Mouse (Mus musculus): ENCODE results near the gene Adgrl3.

Adgrl3 gene

DNA sequence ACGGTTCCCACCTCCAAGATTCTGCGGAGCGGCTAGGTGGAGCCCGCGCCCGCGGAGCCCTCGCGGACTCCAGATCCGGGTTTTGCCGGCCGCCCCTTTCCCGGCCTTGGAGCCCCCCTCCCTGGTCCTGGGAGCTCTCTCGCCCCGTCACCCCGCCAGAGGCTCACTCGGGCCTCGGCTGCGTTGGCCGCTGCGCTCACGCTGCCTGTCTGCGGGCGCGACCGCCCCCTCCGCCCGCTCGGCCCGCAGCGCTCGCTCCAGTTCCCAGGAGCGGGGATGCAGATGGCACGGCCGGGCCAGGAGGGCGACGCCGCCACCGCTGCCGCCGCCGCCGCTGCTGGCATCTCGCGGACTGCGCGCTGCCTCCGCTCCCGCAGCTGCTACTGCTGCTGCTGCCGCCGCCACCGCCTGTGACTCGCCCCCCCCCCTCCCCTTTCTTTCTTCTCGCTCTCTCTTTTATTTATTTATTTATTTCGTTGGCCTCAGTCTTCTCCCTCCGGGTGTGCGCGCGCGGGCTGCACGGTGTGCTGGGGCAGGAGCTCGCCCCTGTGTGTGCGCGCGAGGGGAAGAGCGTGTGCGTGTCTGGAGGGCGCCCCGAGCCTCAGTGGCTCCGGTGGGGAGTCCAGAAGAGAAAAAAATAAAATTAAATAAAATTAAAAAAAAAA lies at the start of gene Adgrl3:
TSS of gene Adgrl3 (plus strand) at position 549 of the 665 bp plus-strand sequence.
- peak; percentile 58 for DNase-seq (ENCODE audit: low spot score)

DNA sequence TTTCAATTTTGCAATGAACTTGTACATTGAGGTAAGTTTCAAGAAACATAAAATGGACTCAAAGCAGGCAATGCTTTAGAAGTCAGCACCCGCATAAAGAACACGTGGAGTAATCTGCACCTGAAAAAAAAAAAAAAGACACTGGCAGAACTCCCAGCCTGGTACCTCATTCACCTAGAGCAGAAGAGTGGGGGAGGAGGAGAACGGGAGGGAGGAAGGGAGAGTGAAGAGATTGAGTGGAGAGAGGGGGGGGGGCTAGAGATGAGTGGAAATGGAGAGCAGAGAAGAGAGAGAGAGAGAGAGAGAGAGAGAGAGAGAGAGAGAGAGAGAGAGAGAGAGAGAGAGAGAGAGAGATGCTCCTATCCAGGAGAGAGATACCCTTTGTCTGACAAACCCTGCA lies 772 bp upstream of the Adgrl3 start:
- DNase-seq (ENCODE audit: low spot score) = no peak

DNA sequence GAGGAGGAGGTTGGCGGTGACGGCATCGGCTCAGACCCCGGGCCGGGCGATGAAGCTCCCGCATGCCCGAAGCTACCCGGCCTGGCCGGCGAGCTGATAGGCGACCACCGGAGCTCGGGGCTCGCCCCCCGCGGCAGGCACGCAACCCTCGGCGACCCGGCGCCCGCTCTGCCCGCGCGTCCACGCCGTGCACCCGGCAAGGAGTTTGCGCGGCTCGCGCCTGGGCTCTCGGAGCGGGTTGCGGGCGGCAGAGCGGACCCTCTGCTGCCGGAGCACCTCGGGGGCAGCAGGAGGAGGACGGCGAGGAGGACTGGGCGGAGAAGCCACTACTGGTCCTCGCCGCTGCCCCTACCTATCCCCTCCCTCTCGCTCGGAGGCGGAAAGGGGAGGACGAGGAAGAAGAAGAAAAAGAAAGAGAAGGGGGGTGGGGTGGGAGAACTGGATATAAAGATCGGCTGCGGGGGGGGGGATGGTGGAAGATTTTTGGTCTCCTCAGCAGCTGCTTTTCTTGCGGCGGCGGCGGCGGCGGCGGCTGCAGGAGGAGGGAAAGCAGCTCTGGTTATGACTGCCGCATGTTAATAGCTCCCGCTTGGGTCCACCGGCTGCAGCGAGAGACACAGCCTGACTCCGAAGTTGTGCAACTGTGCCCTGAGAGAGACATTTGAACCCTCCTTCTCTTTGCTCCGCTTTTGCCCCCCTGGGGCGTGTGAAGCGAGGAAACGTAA lies 505 bp downstream of the Adgrl3 start:
- DNase-seq (ENCODE audit: low spot score) = no peak

DNA sequence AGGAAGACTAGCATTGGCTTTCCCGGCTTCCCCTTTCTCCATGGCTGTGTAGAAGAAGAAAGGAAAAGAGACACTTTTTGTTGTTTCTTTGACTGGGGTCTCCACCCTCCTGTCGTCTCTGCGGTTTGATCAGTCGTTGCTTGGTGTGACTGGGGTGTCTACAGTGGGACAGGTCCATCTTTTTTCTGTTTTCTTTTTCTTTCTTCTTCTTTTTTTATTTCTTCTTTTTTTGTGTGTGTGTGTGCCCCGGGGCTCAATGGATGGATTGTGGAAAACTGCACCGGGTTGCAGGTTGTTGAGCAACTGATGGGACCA lies 1.0 kb downstream of the Adgrl3 start:
- DNase-seq (ENCODE audit: low spot score) = no peak

DNA sequence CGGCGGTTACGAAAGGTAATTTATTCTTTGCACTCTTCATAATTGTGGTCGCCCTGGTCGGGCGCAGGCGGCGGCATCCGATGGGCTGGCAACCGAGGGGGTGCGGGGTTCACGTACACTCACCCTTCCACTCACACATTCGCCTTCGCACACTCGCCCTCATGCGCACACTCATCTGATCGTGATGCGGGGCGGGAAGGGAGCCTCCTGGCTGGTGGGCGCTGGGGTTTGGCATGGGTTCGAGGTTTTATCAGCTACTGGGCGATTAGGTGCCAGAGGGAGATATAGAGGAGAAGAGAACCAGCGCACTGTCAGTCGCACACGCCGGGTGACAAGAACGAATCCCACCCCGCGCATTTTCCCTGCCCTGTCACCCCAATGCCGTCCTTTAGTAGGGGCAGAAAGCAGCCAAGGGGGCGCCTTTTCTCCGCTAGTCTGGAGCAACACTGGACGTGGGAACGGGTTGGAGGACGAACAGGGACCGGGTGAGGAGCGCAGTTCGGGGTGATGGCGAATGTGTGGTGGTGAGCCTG lies 1.5 kb downstream of the Adgrl3 start:
- no peak for DNase-seq (ENCODE audit: low spot score)

DNA sequence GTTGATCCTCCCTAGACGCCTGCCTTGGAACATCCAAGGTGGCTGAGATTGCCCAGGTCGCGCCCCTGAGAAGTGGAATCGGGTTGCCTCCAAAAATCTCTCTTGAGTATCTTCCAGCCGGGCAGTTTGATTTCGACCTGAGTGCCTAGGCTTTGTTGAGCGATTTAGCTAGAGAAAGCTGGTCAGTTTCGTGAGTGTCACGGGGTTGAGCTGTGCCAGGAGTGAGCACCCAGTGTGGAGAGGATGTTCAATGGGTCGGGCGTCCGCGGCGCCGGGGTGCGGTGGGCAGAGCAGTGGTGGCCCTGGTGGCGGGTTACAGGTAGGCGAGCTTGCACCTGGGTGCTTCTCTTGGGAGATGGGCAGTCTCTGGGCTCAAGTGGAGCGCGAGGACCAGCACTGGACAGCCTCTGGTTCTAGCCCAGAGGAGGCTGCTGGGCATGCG lies 1.9 kb downstream of the Adgrl3 start:
- no peak for DNase-seq (ENCODE audit: low spot score)

DNA sequence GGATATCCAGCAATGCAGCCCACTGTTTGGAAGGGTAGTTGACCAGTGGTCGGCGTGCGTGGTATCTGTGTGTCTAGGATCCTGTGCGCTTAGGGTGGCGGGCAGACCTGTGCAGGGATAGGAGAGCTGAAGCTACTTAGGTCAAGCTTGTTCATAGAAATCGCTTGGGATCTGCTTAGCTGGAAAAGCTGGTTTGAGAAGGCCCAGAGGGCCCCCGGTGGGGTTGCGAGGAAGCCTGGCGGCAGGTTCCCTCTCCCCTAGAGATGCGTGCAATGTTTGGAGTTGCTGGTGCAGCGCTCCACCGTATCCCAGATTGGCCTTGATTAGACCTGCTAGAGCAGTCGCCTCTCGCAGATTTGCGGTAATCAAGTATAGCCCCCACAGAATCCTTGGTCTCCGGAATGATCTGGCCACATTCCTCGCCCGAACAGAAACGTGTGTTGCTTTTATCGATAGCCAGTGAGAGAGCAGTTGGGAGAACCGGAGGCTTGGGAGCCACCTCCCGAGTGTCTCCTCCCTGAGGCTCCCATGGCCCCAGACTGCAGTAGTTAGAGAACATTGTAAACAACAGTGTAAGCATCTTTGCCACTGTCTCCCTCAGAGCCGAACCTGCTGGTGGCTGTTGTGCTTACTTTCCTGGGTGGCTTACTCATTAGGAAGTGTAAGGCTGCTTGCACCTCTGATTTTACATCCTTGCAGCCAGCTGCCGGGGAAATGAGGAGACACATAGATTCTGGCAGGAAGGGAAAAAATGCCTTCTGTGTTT lies 2.6 kb downstream of the Adgrl3 start:
- DNase-seq (ENCODE audit: low spot score) = peak; percentile 40

DNA sequence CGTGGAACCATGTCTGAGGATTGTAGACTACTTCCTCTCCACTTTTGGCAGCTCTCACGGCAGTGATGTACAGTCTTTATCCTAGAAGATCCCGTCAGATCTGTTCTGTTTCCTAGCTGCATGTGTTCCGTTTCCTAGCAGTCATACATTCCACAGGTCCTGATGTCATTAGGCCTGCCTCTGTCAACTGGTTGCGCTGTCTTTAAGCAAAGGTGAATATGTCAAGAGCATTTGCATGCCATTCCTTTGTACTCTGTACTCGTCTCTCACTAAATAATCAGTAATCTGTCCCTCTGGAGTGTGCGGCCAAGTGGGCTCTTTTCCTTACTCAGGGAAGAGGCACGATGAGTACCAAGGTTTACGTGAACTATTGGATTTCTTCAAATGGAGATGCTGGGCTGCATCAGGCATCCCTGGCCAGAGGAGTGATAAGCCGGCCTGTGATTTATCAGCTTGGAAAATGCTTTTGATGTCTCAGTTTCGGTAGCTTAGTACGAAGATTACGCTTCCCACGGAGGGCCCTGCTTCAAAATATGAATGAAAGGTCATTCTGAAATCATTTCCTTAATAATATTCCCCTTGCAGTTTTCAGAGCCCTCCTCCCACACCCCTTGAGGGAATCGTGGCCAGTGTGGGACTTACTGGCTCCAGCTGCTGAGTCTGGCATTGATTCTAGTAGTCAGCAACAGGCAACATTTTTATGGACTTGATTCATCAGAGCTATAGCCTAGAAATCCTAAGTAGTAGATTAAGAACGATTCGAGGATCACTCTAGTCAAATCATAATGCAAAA lies 4.2 kb downstream of the Adgrl3 start:
- DNase-seq (ENCODE audit: low spot score) = no peak

DNA sequence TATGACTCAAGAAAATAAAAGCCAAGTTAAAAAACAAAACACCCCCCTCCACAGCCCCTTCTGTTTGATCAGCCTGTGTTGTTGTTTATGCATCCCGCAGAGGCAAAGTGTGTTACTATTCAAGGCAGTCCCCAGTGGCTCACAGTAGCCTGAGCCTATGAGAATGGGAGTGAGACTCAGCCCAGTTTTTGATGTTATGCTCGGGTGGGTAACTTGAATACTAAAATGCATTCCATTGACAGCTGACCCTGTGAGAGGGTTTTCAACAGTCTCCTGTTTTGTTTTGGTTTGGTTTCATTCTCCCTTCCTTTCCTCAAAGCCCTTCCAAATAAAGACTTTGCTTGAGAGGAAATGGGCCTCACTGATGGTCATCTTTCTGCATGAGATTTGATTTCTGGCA lies 8.9 kb downstream of the Adgrl3 start:
- no peak for DNase-seq (ENCODE audit: low spot score)

DNA sequence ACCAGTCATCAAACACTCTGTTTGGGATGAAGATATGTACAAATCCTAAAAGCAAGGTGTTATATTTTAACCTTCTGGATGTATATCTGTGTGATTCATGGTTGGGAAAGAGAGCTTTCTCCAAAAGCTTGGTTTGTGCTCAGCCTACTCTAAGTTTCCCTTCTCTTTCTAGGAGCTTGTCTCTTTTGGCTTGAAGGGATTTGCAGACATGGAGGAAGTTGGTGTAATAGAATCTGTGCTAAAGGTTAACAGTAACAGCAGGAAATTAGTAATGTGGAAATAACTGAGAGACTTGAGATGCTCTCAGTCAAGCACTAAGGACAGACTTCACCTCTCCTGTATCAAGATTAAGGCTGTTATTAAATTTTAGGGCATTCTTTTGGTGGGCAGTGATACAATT lies 17.2 kb downstream of the Adgrl3 start:
- no peak for DNase-seq (ENCODE audit: low spot score)

DNA sequence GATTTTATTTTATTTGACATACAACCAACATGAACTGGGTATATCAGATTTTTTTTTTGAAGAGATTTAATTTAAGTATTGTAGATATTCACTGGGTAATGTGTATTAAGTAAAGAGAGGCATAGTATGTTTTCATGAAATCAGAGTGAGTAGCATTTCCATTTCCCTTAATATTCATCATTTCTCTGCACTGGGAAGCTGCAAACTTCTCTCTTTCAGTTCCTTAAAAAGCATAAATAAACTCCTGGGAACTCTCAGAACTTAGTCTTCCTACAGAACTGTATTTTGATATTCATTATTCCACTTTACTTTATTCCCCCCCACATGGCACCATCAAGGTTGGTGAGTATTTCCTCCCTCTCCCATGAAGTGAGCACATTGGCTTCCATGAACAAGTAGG lies 23.9 kb downstream of the Adgrl3 start:
- DNase-seq (ENCODE audit: low spot score) = no peak

DNA sequence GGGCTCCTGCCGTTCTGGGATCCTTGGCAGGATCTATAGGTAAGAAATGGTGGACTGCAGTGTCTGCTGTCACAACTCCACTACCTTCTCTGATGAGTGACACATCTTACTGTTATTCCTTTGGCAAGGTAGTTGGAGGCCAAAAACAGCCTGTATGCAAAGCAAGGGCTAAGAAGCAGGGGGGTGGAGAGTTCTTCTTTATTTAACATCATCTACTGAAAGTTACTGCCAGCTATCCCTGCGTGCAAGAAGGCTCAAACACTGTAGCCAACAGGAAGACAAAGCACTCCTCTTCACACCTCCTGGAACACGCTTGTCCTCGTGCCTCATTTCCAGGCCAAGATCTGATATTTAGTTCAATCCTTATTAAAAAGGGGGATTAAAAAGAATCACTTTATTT lies 26.2 kb downstream of the Adgrl3 start:
- no peak for DNase-seq (ENCODE audit: low spot score)

DNA sequence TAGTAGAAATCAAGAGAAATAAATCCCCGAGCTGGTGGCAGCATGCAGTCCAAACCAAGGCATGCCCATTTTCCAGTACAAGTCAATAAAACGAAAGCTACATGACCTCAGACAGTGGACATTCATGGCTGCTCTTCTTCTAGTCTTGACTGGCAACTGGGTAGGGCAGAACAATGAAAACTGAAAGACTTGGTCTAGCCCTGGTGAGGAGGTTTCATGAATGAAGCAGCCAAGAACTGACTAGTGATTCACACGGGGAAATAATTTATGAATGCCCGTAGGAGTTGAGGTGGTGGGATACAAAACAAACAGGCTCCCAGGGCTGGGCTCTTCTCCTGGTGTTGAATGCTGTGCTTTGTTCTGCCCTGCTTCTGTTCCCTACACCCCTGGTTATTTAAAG lies 34.7 kb downstream of the Adgrl3 start:
- no peak for DNase-seq (ENCODE audit: low spot score)

DNA sequence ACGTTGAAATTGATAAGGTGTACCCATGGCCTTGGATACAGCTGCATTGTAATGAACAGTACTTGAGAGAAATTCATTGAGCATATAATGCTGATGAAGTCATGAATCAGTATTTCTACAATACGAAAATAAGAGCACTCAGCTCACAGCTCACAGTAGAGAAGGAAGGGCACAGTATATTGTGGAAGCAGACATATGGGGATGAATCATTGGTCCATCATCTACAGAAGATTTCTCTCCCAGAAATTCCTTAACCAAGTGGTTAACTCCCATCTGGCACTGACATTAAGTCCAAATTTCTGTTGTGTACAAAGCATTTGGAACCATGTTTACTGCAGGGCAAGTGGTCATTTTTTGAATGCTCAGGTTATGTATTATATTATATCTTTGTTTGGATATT lies 35.3 kb downstream of the Adgrl3 start:
- DNase-seq (ENCODE audit: low spot score) = no peak

DNA sequence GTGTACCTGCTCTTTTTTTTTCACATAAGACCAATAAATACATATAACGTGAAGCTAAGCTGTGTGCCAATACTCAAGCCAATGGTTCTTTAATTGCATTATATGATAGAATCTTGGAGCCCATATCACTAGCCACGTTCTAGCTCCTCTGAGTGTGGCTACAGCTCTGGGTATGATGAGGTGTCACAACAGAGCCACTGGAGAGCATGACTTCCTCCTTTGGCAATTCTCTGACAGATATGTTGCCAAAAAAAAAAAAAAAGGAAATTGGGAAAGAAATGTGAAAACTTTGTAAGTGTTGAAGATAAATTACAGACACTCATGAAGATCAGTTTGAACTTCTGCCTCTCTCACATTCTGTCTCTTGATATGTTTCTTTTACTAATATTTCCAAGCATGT lies 38.2 kb downstream of the Adgrl3 start:
- no peak for DNase-seq (ENCODE audit: low spot score)

DNA sequence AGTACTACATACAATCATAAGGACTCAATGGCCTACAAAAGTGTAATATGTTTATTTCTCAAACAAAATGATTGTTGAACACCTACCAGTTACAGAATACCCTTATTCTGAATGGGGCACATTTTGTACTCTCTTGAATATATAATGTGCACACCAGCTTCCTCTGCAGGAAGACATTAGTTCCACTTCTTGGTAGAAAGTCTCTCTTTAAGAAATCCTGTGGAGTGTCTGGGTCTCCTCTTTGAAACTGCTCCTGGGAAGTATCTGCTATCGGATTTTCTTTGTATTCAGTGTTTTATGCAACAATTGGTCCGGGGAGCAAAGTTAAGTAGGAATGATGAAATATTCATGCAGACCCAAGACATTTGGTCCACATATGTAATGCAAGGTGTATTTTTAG lies 41.0 kb downstream of the Adgrl3 start:
- no peak for DNase-seq (ENCODE audit: low spot score)

DNA sequence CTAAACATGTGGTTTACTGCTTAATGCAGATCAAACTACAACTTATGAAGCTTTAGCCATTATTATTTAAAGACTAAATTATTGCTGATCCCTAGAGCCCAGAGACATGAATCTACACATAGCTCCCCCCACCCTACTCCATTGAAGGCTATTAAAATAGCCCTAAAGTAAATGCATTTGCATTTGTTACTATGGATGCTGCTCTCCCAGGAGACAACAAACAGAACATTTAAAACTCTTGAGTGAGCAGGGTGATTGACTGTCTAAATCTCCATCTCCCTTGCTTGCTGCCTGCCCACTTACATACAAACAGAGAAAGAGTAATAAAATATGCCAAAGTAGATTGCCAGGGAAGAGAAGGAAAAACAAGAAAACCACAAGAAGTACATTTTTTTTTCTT lies 41.4 kb downstream of the Adgrl3 start:
- DNase-seq (ENCODE audit: low spot score) = no peak

DNA sequence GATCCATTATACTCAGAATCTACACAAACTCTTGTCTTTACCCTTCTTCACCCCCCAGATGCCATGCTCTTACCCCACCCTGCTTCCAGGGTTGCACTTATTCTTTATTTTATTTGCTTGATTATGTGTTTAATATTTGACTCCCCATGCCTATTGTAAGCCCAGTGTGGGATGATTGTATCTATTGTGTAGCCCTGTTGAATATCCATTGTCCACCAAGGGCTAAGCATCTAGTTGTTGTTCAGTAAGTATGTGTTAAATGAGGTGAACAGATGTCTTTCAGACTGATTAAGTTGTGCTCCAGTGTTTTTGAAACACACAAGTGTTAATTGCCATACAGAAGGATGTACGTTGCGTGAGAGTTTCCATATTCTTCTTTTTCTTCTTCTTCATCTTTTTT lies 44.1 kb downstream of the Adgrl3 start:
- no peak for DNase-seq (ENCODE audit: low spot score)

DNA sequence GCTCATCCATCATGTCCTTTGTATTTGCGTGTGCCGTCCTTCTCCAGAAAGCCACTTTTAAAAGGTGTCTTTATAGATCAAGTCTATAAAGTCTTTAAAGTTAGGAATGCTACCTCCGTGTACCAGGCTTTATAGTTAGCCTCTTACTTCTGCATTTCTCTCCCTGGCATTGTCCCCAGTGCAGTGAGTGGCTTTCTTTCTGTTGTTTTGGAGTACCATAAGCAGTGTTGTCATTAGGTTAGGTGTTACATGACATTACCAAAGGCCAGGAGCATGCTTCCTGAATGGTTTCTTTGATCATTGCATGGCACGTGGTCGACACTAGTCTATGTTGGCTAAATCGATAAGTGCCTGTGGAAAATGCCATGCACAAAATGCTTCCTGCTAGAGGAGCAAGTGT lies 48.2 kb downstream of the Adgrl3 start:
- DNase-seq (ENCODE audit: low spot score) = no peak

DNA sequence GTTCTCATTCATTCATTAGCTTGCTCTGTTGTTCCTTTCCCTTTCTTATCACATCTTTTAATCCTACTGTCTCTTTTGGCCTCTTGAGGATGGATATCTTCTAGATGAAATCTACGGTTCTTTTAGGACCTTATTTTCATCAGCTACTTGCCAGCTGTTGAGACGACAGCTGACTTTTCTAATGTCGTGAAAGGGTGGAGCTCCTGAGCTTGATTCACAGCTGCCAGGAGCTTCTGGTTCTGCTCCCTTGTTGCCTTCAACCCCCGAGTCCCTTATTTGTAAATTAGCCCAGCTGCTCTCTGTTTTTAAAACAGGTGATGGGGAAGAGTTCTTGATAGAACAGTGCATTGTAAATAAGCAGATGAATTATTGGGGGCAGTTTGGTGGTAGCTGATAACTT lies 48.9 kb downstream of the Adgrl3 start:
- no peak for DNase-seq (ENCODE audit: low spot score)

DNA sequence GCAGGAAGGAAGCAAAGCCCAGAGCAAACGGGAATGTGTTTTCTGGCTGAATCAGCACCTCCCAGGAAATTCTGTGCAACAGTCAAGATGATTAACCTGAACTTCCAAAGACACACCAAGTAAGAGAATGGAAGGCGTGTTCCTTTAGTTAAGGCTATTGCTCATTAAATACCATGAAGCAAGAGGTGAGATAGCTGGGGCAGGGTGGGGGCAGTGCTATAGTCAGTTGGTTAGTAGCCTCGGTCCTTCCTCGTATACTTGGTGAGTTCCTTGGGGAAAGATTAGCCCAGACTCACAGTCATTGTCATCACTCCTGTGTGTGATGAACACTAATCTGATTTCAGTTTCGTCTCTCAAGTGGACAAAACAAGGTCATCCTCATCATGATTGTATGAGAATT lies 53.0 kb downstream of the Adgrl3 start:
- DNase-seq (ENCODE audit: low spot score) = no peak

DNA sequence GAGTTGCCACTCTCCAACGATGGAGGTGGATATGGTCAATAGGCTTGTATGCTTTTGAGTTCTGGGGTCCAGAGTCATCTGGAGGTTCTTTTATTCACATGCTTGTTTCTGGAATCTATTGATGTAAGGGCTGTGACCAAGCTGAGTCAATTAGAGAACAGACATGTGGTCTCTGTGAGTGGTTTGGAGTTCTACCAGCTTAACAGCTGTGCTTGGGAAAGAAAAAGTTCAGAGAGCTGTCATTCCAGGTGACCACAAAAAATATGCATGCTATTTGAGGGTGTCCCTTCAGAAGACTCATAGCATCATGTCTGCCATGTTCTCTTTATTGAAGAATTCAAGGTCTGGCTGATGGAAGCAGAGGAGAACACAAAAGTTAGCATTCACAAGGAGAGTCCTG lies 53.9 kb downstream of the Adgrl3 start:
- DNase-seq (ENCODE audit: low spot score) = no peak

Measured in left cerebral cortex, adult 11 months (tissue).